Mouse (Mus musculus) hindbrain, embryonic 12.5 days (tissue): Measurements from ENCODE around the gene Wwox. TPM values are rescaled to one million over a fixed set of nuclear protein-coding genes. Genes with fewer than 3 reads are reported as not detected.
A peak's percentile ranks its signal among the peaks of the same experiment; 100 is the strongest.

Experiments used
- ATAC-seq: fragments of 200-750 bp; cut with Nextera tagmentation; 2 replicates; pipeline ENCODE4 v1.8.0; 2017; ENCODE audit warnings: moderate TSS enrichment; ENCODE audit not compliant: low FRiP score
- H3K27ac ChIP-seq: fragments of 300-500 bp; sonication (generic); 2 replicates; pipeline ENCODE4 v1.5.1; 2016; ENCODE audit warnings: mild to moderate bottlenecking
- H3K27me3 ChIP-seq: fragments of 300-500 bp; sonication (generic); 2 replicates; pipeline ENCODE4 v1.6.1; 2016; ENCODE audit warnings: mild to moderate bottlenecking
- H3K36me3 ChIP-seq: fragments of 300-500 bp; sonication (generic); 2 replicates; pipeline ENCODE4 v1.6.1; 2016; ENCODE audit warnings: mild to moderate bottlenecking
- H3K4me1 ChIP-seq: fragments of 300-500 bp; sonication (generic); 2 replicates; pipeline ENCODE4 v1.6.1; 2016
- H3K4me2 ChIP-seq: fragments of 300-500 bp; sonication (generic); replicated peaks from 2 replicates; pipeline ENCODE4 v1.6.1; 2016; ENCODE audit warnings: mild to moderate bottlenecking
- H3K4me3 ChIP-seq: fragments of 300-500 bp; sonication (generic); 2 replicates; pipeline ENCODE4 v1.5.1; 2016; ENCODE audit warnings: mild to moderate bottlenecking
- H3K9ac ChIP-seq: fragments of 300-500 bp; sonication (generic); 2 replicates; pipeline ENCODE4 v1.6.1; 2016; ENCODE audit warnings: mild to moderate bottlenecking, moderate library complexity
- H3K9me3 ChIP-seq: fragments of 300-500 bp; sonication (generic); replicated peaks from 2 replicates; pipeline ENCODE4 v1.6.1; 2016; ENCODE audit warnings: mild to moderate bottlenecking
- WGBS: fragments of 180-500 bp; shearing (Covaris S2); methylation state at CpG from one replicate; pipeline ENCODE4 v1.1.7; 2016; 5-methylcytosine and 5-hydroxymethylcytosine counted together
- polyA plus RNA-seq: library from polyadenylated mRNA; unstranded; fragments of >200 nt; fragmentation: Nextera tagmentation; extraction: Ambion mirVana; gene quantifications from 2 replicates; pipeline ENCODE4 v1.2.1, GENCODE M21; 2016

Gene Wwox
- polyA plus RNA-seq, 1 experiment from 2014 or later, result 13.8 TPM

DNA sequence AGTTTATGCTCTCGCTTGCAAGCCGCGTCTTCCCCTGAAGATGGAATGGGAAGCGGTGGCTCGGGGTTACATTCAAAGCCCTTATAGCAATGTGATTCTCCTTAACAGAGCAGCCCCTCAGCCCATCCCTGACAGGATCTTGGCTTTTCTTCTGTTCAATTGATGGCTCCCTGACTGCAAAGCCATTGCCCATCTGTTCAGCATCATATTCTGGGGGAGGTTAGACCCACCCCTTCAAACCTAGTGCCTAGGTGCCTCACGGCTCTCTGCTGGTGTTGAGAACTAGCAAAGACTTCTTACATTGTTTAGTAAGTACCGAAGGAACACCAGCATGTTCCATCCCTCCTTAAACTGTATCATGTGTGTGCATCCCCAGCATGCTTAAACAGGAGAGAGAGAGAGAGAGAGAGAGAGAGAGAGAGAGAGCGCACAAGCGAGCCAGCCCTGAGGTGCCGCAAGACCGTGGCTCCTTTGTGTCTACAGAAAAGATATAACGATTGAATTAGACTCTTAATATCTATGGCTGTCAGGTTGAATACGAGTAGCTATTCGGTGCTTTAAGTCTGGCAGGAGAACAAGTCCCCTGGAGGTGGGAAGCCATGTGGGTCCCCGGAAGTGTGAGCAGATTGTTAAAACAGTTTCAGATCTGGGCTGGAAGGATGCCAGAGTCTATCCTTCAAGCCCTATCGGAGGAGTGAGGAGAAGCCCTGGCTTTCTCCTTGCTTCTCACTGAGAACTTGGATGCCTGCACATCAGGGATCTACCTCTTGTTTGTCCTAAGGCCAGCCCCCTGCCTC lies 450.3 kb downstream of the Wwox start:
- H3K36me3 ChIP-seq, result no peaks in the 10 kb centered on the region
- peaks cover 28% of the 10 kb centered on the region for H3K4me1 ChIP-seq
- no peak overlapping the region; the same call in 1 of the 2 replicates for H3K4me2 ChIP-seq
- H3K4me3 ChIP-seq, result no peak overlapping the region
- no peak overlapping the region for H3K9ac ChIP-seq
- no peaks in the 10 kb centered on the region for H3K9me3 ChIP-seq
- ATAC-seq, result peak; percentile 43
- peak overlapping the region; percentile 45; the same call in 1 of the 2 replicates for H3K27ac ChIP-seq
- H3K27me3 ChIP-seq, result no peaks in the 10 kb centered on the region
- WGBS, result 65% methylated on average over 16 of the region's 16 CpGs

- no peak overlapping the region for H3K4me3 ChIP-seq
- no peak for ATAC-seq
- peaks cover 22% of the 10 kb centered on the region for H3K4me1 ChIP-seq
- H3K27ac ChIP-seq, result peak overlapping the region; percentile 45; the same call in 1 of the 2 replicates
- H3K9me3 ChIP-seq, result no peaks in the 10 kb centered on the region
- no peak overlapping the region for H3K9ac ChIP-seq
- no peaks in the 10 kb centered on the region for H3K27me3 ChIP-seq
- WGBS, result 47% methylated on average over 5 of the region's 5 CpGs
- H3K36me3 ChIP-seq, result no peaks in the 10 kb centered on the region
- no peak overlapping the region; the same call in 1 of the 2 replicates for H3K4me2 ChIP-seq
Observed at GRCm38 (mm10) chr8:114890478-114890877, 451.0 kb downstream of the Wwox start.

- H3K9ac ChIP-seq, result no peak overlapping the region
- H3K9me3 ChIP-seq, result no peaks in the 10 kb centered on the region
- H3K27ac ChIP-seq, result no peak overlapping the region
- H3K36me3 ChIP-seq, result no peaks in the 10 kb centered on the region
- ATAC-seq, result no peak
- H3K4me3 ChIP-seq, result no peak overlapping the region
- H3K4me1 ChIP-seq, result peaks cover 22% of the 10 kb centered on the region
- H3K27me3 ChIP-seq, result no peaks in the 10 kb centered on the region
- no peak overlapping the region for H3K4me2 ChIP-seq
- 81% methylated on average over 4 of the region's 4 CpGs for WGBS
Observed at GRCm38 (mm10) chr8:114891252-114891651, 451.8 kb downstream of the Wwox start.

DNA sequence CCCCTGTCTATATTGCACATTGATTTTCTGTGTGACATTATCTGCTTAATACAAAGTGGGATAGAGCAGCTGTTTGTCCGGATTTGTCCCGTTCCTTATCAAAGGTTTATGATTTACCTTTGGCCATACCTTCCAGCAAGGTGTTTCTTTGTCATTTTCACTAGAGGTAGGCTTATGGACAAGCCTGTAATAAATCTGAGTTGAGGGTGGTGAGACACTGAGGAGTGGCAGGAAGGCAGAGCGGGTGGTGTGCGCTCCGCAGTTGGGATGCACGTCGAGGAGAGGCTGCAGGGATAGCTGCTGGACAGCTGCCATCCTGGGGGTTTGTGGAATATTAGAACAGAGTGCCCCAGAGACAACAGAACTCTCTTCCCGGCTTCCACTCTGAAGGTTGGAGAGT lies 458.0 kb downstream of the Wwox start:
- H3K27ac ChIP-seq, result no peak overlapping the region
- no peak for ATAC-seq
- H3K4me1 ChIP-seq, result peaks cover 11% of the 10 kb centered on the region
- no peaks in the 10 kb centered on the region for H3K9me3 ChIP-seq
- no peak overlapping the region for H3K4me2 ChIP-seq
- H3K36me3 ChIP-seq, result no peaks in the 10 kb centered on the region
- WGBS, result 84% methylated on average over 8 of the region's 8 CpGs
- peaks cover 8% of the 10 kb centered on the region; the same call in 1 of the 2 replicates for H3K27me3 ChIP-seq
- H3K4me3 ChIP-seq, result no peak overlapping the region
- no peak overlapping the region for H3K9ac ChIP-seq

- no peak overlapping the region for H3K27ac ChIP-seq
- WGBS, result 31% methylated on average over 12 of the region's 12 CpGs
Observed at GRCm38 (mm10) chr8:114899157-114899556, 459.7 kb downstream of the Wwox start.

DNA sequence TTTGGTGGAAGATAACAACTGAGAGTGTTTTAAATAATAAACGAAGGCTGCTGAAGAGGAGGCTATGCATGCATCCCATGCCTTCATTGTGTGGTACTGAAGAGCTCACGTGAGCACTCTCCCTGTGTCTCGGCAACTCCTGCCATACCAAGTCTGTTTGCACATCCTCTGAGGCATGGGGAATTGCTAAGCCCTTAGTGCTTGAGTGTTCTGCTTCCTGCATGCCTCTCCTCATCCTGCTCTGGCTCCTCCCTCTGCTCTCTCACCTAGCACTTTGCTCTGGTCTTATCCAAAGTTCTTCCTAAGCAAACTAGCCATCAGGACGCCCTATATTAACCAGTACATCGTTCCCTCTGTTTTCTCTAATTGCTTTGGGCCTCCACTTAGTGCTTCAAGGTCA lies 463.1 kb downstream of the Wwox start:
- no peak overlapping the region for H3K4me3 ChIP-seq
- no peaks in the 10 kb centered on the region for H3K36me3 ChIP-seq
- ATAC-seq, result no peak
- no peak overlapping the region for H3K9ac ChIP-seq
- no peaks in the 10 kb centered on the region for H3K9me3 ChIP-seq
- H3K27me3 ChIP-seq, result peaks cover 8% of the 10 kb centered on the region; the same call in 1 of the 2 replicates
- no peak overlapping the region for H3K27ac ChIP-seq
- peaks cover 21% of the 10 kb centered on the region for H3K4me1 ChIP-seq
- no peak overlapping the region for H3K4me2 ChIP-seq
- WGBS, result 89% methylated on average over 5 of the region's 5 CpGs

More at GRCm38 (mm10) chr8:114899157-114899556, 459.7 kb downstream of the Wwox start:
- ATAC-seq, result peak; percentile 46; the same call in 1 of the 2 replicates
- no peak overlapping the region for H3K4me3 ChIP-seq
- H3K4me1 ChIP-seq, result peaks cover 11% of the 10 kb centered on the region
- no peaks in the 10 kb centered on the region for H3K36me3 ChIP-seq
- H3K9ac ChIP-seq, result no peak overlapping the region
- 0 out of 2 replicates have a peak overlapping the region, but pooled peaks have one; percentile 0 for H3K4me2 ChIP-seq
- H3K9me3 ChIP-seq, result no peaks in the 10 kb centered on the region
- peaks cover 8% of the 10 kb centered on the region; the same call in 1 of the 2 replicates for H3K27me3 ChIP-seq

- Histone ChIP-seq H3K9ac (no peak overlapping the region), H3K9me3 (no peaks in the 10 kb centered on the region), H3K27me3 (no peaks in the 10 kb centered on the region), H3K4me1 (peaks cover 23% of the 10 kb centered on the region), H3K4me2 (no peak overlapping the region), H3K4me3 (no peak overlapping the region), H3K36me3 (no peaks in the 10 kb centered on the region), H3K27ac (no peak overlapping the region)
- ATAC-seq, result no peak
- WGBS, result 85% methylated on average over 8 of the region's 8 CpGs
Observed at GRCm38 (mm10) chr8:114908086-114908485, 468.6 kb downstream of the Wwox start.

DNA sequence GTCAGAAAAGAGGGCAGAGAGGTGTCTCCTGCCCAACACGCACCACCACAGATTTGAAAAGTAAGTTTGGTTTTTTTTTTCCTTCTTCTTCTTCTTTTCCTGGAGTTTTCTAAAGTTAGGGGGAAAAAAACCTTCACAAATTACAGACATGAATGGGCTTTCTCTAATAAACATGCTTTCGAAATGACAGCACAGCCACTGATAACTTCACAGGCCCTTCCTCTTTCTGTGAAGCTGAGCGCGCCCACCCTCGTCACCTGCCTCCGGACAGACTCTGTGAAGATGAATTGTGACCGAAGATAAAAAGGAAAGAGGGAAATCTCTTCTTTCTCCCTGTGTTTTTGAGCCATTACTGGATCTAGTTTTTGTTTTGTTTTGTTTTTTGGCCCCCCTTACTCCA lies 469.1 kb downstream of the Wwox start:
- peaks cover 23% of the 10 kb centered on the region for H3K4me1 ChIP-seq
- H3K4me3 ChIP-seq, result no peak overlapping the region
- H3K4me2 ChIP-seq, result no peak overlapping the region
- H3K27ac ChIP-seq, result no peak overlapping the region
- WGBS, result 86% methylated on average over 7 of the region's 7 CpGs
- no peaks in the 10 kb centered on the region for H3K27me3 ChIP-seq
- H3K36me3 ChIP-seq, result no peaks in the 10 kb centered on the region
- H3K9ac ChIP-seq, result no peak overlapping the region
- no peak for ATAC-seq
- no peaks in the 10 kb centered on the region for H3K9me3 ChIP-seq

- 73% methylated on average over 9 of the region's 9 CpGs for WGBS
- H3K9me3 ChIP-seq, result no peaks in the 10 kb centered on the region
- ATAC-seq, result no peak
- H3K4me2 ChIP-seq, result no peak overlapping the region
- H3K4me1 ChIP-seq, result peaks cover 23% of the 10 kb centered on the region
- H3K27ac ChIP-seq, result no peak overlapping the region
- H3K4me3 ChIP-seq, result no peak overlapping the region
- H3K9ac ChIP-seq, result no peak overlapping the region
- H3K27me3 ChIP-seq, result no peaks in the 10 kb centered on the region
- no peaks in the 10 kb centered on the region for H3K36me3 ChIP-seq
Observed at GRCm38 (mm10) chr8:114909146-114909545, 469.7 kb downstream of the Wwox start.

GRCm38 (mm10) chr8:114911031-114911580 lies 471.7 kb downstream of the Wwox start:
- ATAC-seq, result peak; percentile 43; the same call in 1 of the 2 replicates
- Histone ChIP-seq H3K4me1 (peaks cover 23% of the 10 kb centered on the region), H3K4me2 (peak overlapping the region; percentile 30; the same call in 1 of the 2 replicates), H3K27me3 (no peaks in the 10 kb centered on the region), H3K4me3 (no peak overlapping the region), H3K9ac (no peak overlapping the region), H3K9me3 (no peaks in the 10 kb centered on the region), H3K36me3 (no peaks in the 10 kb centered on the region), H3K27ac (no peak overlapping the region)
- WGBS, result 36% methylated on average over 17 of the region's 17 CpGs

DNA sequence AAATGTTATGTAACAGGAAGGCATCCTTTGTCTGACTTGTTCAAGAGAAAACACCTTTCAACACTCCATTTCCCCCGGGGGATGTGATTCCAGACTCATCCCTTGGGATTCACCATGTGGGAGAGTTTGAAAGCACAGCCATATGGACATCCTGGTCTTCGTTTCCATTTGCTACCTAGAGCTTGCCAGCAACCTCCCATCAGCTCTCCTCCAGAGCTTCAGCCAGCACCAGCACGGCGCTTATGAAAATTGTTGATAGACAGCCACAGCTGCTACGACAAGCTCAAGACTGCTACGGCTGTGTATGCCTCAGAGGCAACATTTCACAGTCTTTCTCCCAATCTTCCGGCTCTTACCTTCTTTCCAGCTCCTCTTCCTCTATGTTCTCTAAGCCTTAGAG lies 484.2 kb downstream of the Wwox start:
- Histone ChIP-seq H3K27ac (no peak overlapping the region), H3K9me3 (no peaks in the 10 kb centered on the region), H3K27me3 (no peaks in the 10 kb centered on the region; the same call in 1 of the 2 replicates), H3K4me2 (no peak overlapping the region), H3K36me3 (no peaks in the 10 kb centered on the region), H3K9ac (no peak overlapping the region), H3K4me1 (0 out of 2 replicates have a peak, but pooled peaks cover 4% of the 10 kb centered on the region), H3K4me3 (no peak overlapping the region)
- no peak for ATAC-seq
- WGBS, result 71% methylated on average over 7 of the region's 7 CpGs

DNA sequence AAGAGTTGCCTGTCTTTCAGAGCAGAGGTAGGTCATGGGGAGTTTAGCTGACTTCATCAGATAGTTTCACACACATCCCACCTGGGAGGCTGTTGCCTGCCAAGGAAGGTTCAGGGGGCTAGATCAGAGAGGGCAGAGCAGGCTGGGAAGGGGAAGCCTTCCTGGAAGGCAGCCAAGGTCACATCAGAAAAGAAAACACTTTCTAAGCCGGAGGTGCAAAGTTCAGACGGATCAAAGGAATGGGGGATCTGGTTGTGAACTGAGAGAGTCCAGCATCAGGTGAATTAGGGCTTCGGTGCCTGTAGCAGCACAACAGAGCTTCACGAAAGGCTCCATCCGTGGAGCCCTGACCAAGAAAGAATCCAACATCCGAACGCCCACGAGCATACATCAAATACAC lies 488.0 kb downstream of the Wwox start:
- no peaks in the 10 kb centered on the region for H3K9me3 ChIP-seq
- 71% methylated on average over 8 of the region's 8 CpGs for WGBS
- H3K36me3 ChIP-seq, result no peaks in the 10 kb centered on the region
- peaks cover 5% of the 10 kb centered on the region for H3K27me3 ChIP-seq
- no peak overlapping the region for H3K9ac ChIP-seq
- peaks cover 11% of the 10 kb centered on the region for H3K4me1 ChIP-seq
- no peak overlapping the region for H3K4me2 ChIP-seq
- no peak overlapping the region for H3K27ac ChIP-seq
- H3K4me3 ChIP-seq, result no peak overlapping the region
- no peak for ATAC-seq
